21 mouse cellular contexts compared by ENCODE assay signal in the genomic region with DNA sequence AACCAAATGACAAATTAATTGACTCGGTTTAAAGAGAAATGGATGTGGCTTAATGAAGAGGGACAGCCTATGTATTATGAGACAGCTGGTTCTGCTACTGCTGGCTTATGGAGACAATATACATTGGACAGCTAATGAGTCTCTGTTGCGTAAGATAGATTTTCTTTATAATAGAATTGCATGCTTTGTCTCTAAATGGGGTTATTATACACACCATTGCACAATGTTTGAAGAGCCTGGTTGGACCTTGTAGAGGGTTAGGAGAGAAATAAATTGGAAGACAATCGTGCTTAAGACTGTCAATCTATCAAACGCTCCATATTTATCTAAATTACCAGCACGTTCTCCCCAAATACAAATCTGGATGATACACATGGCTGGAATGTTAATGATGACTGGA.
DNase-seq lines count a peak whose midpoint lies in the region; ATAC-seq and TF ChIP-seq lines count a peak whose summit lies in the region.
"Had no signal": no experiment of that assay in that cellular context is flagged by ENCODE, and none has a peak within 500 bp of the region (broad histone marks: within the 10 kb centered on the region; RNA-seq: fewer than 3 reads in every experiment).

No protein-coding gene starts in this region.

- no peak for TF ChIP-seq CTCF in lung, postnatal 0 days (IDR thresholded peaks at IDR 0.05)

- no peak for DNase-seq in embryonic facial prominence, embryonic 14.5 days (ENCODE audit: low spot score)
- DNase-seq in embryonic facial prominence, embryonic 10.5 days (ENCODE audit: low spot score) = no peak
- peak; percentile 8 for DNase-seq in lung, postnatal 0 days (ENCODE audit: low spot score)
- DNase-seq in lung, adult 18-20 months = no peak
- no peak for DNase-seq in layer of hippocampus, adult 8-10 months (ENCODE audit: low spot score in 2 of 2)
- DNase-seq: adrenal gland, postnatal 10 days; B cell, adult 2 months; cerebellum, adult 11-12 months; cerebellum, adult 9-10 months; cerebellum, postnatal 25 days; forebrain, postnatal 0 days; gastrocnemius, postnatal 14 days; heart, postnatal 36 days had no signal

- H3K27me3 ChIP-seq in embryonic facial prominence, embryonic 14.5 days (replicated peaks; ENCODE audit: control insufficient read depth, insufficient read depth, low read length) = no peaks in the 10 kb centered on the region
- no peaks in the 10 kb centered on the region for H3K27me3 ChIP-seq in embryonic facial prominence, embryonic 10.5 days (replicated peaks; ENCODE audit: low read depth, poor library complexity, severe bottlenecking)
- H3K27me3 ChIP-seq in lung, postnatal 0 days (replicated peaks; ENCODE audit: insufficient read depth, low read length) = no peaks in the 10 kb centered on the region
- H3K27me3 ChIP-seq in neural tube, embryonic 13.5 days = no peaks in the 10 kb centered on the region
- no peaks in the 10 kb centered on the region for H3K27me3 ChIP-seq in neural tube, embryonic 15.5 days (replicated peaks)
- H3K27me3 ChIP-seq: embryonic facial prominence, embryonic 13.5 days; forebrain, embryonic 13.5 days; heart, embryonic 13.5 days had no signal

- no peak overlapping the region for H3K27ac ChIP-seq in embryonic facial prominence, embryonic 14.5 days (replicated peaks; ENCODE audit: low read depth, low read length)
- H3K27ac ChIP-seq in embryonic facial prominence, embryonic 10.5 days (replicated peaks) = no peak overlapping the region
- H3K27ac ChIP-seq in lung, postnatal 0 days (ENCODE audit: low read length) = no peak overlapping the region
- H3K27ac ChIP-seq in neural tube, embryonic 13.5 days (replicated peaks) = no peak overlapping the region
- H3K27ac ChIP-seq in neural tube, embryonic 15.5 days (replicated peaks) = no peak overlapping the region
- H3K27ac ChIP-seq: embryonic facial prominence, embryonic 13.5 days; forebrain, embryonic 13.5 days; heart, embryonic 13.5 days; hindbrain, embryonic 14.5 days had no signal

- no peak overlapping the region for H3K4me3 ChIP-seq in embryonic facial prominence, embryonic 14.5 days (ENCODE audit: low read depth, low read length)
- H3K4me3 ChIP-seq in embryonic facial prominence, embryonic 10.5 days = no peak overlapping the region
- H3K4me3 ChIP-seq in lung, postnatal 0 days (ENCODE audit: low read depth, low read length) = no peak overlapping the region
- no peak overlapping the region for H3K4me3 ChIP-seq in neural tube, embryonic 13.5 days
- H3K4me3 ChIP-seq in neural tube, embryonic 15.5 days (replicated peaks) = no peak overlapping the region
- H3K4me3 ChIP-seq: embryonic facial prominence, embryonic 13.5 days; forebrain, embryonic 13.5 days; heart, embryonic 13.5 days had no signal

- H3K9ac ChIP-seq in embryonic facial prominence, embryonic 14.5 days (ENCODE audit: low read depth, low read length) = no peak overlapping the region
- H3K9ac ChIP-seq in lung, postnatal 0 days (replicated peaks; ENCODE audit: low read depth) = no peak overlapping the region
- H3K9ac ChIP-seq in neural tube, embryonic 13.5 days = no peak overlapping the region
- H3K9ac ChIP-seq in neural tube, embryonic 15.5 days (replicated peaks) = no peak overlapping the region
- H3K9ac ChIP-seq: embryonic facial prominence, embryonic 13.5 days; forebrain, embryonic 13.5 days; forebrain, postnatal 0 days; heart, embryonic 13.5 days; hindbrain, embryonic 14.5 days had no signal

- TF ChIP-seq EP300 in lung, postnatal 0 days (IDR thresholded peaks at IDR 0.05) = no peak

- H3K9me3 ChIP-seq in embryonic facial prominence, embryonic 14.5 days (ENCODE audit: control insufficient read depth, low read length) = no peaks in the 10 kb centered on the region
- no peaks in the 10 kb centered on the region for H3K9me3 ChIP-seq in embryonic facial prominence, embryonic 10.5 days
- no peaks in the 10 kb centered on the region for H3K9me3 ChIP-seq in lung, postnatal 0 days (ENCODE audit: low read length)
- H3K9me3 ChIP-seq in neural tube, embryonic 13.5 days = no peaks in the 10 kb centered on the region
- H3K9me3 ChIP-seq in neural tube, embryonic 15.5 days (replicated peaks) = no peaks in the 10 kb centered on the region
- H3K9me3 ChIP-seq: embryonic facial prominence, embryonic 13.5 days; forebrain, embryonic 13.5 days; heart, embryonic 13.5 days had no signal

- no peaks in the 10 kb centered on the region for H3K36me3 ChIP-seq in embryonic facial prominence, embryonic 14.5 days (ENCODE audit: control insufficient read depth, insufficient read depth, low read length)
- no peaks in the 10 kb centered on the region for H3K36me3 ChIP-seq in embryonic facial prominence, embryonic 10.5 days (replicated peaks)
- no peaks in the 10 kb centered on the region for H3K36me3 ChIP-seq in lung, postnatal 0 days (ENCODE audit: insufficient read depth, low read length)
- no peaks in the 10 kb centered on the region for H3K36me3 ChIP-seq in neural tube, embryonic 13.5 days
- H3K36me3 ChIP-seq in neural tube, embryonic 15.5 days = no peaks in the 10 kb centered on the region
- H3K36me3 ChIP-seq: embryonic facial prominence, embryonic 13.5 days; G1E; heart, embryonic 13.5 days had no signal

- ATAC-seq in embryonic facial prominence, embryonic 14.5 days (ENCODE audit: low read depth) = peak; percentile 50; the same call in 1 of the 2 replicates
- ATAC-seq in lung, postnatal 0 days = no peak
- 0 out of 2 replicates have a peak, but pooled peaks have one; percentile 36 for ATAC-seq in neural tube, embryonic 13.5 days (ENCODE audit: low read depth)
- ATAC-seq in neural tube, embryonic 15.5 days (ENCODE audit: low FRiP score) = no peak
- ATAC-seq: CD4-positive, CD25-positive, alpha-beta regulatory T cell, adult 4 months; forebrain, embryonic 13.5 days; forebrain, postnatal 0 days had no signal

- 88% methylated on average over 5 of the region's 5 CpGs for WGBS in embryonic facial prominence, embryonic 14.5 days
- WGBS in embryonic facial prominence, embryonic 10.5 days = 91% methylated on average over 5 of the region's 5 CpGs
- 66% methylated on average over 5 of the region's 5 CpGs for WGBS in lung, postnatal 0 days
- WGBS in neural tube, embryonic 13.5 days = 58% methylated on average over 5 of the region's 5 CpGs
- WGBS in neural tube, embryonic 15.5 days = 60% methylated on average over 5 of the region's 5 CpGs

- H3K4me1 ChIP-seq in embryonic facial prominence, embryonic 14.5 days (ENCODE audit: control insufficient read depth, insufficient read depth, low read length) = no peaks in the 10 kb centered on the region
- 0 out of 2 replicates have a peak, but pooled peaks cover 6% of the 10 kb centered on the region for H3K4me1 ChIP-seq in embryonic facial prominence, embryonic 10.5 days
- no peaks in the 10 kb centered on the region for H3K4me1 ChIP-seq in lung, postnatal 0 days (ENCODE audit: insufficient read depth, low read depth, low read length)
- peaks cover 23% of the 10 kb centered on the region for H3K4me1 ChIP-seq in neural tube, embryonic 13.5 days (replicated peaks)
- H3K4me1 ChIP-seq in neural tube, embryonic 15.5 days = peaks cover 8% of the 10 kb centered on the region
- H3K4me1 ChIP-seq: forebrain, embryonic 13.5 days had no signal

- no peak overlapping the region for H3K4me2 ChIP-seq in embryonic facial prominence, embryonic 14.5 days (ENCODE audit: low read depth, low read length)
- no peak overlapping the region for H3K4me2 ChIP-seq in lung, postnatal 0 days (replicated peaks; ENCODE audit: low read depth, low read length)
- H3K4me2 ChIP-seq in neural tube, embryonic 13.5 days = no peak overlapping the region
- H3K4me2 ChIP-seq in neural tube, embryonic 15.5 days = no peak overlapping the region
- H3K4me2 ChIP-seq: embryonic facial prominence, embryonic 13.5 days; forebrain, embryonic 13.5 days; heart, embryonic 13.5 days; hindbrain, embryonic 14.5 days had no signal

Comparison
In these comparisons a context has a peak if more than half of its experiments do, and no peak if none do; other contexts are left out.
1. ATAC-seq: peak in embryonic facial prominence, embryonic 14.5 days (single experiment) and neural tube, embryonic 13.5 days (single experiment); none in lung, postnatal 0 days (single experiment) and neural tube, embryonic 15.5 days (single experiment).